Mouse (Mus musculus) hindbrain, embryonic 10.5 days (tissue): ENCODE results near the gene Suclg2. TPM values are rescaled to one million over a fixed set of nuclear protein-coding genes. Genes with fewer than 3 reads are reported as not detected.
A peak's percentile ranks its signal among the peaks of the same experiment; 100 is the strongest.

Experiments
- DNase-seq: peaks from one replicate; pipeline ENCODE4 v3.0.0-alpha.2; 2017; ENCODE audit warnings: low spot score
- H3K27ac ChIP-seq: fragments of 300-500 bp; sonication (generic); 2 replicates; pipeline ENCODE4 v1.5.1; 2016; ENCODE audit warnings: mild to moderate bottlenecking, moderate library complexity
- H3K27me3 ChIP-seq: fragments of 300-500 bp; sonication (generic); 2 replicates; pipeline ENCODE4 v1.6.1; 2016; ENCODE audit warnings: mild to moderate bottlenecking; ENCODE audit not compliant: poor library complexity, insufficient read depth, severe bottlenecking
- H3K36me3 ChIP-seq: fragments of 300-500 bp; sonication (generic); 2 replicates; pipeline ENCODE4 v1.6.1; 2016; ENCODE audit warnings: mild to moderate bottlenecking, moderate library complexity
- H3K4me1 ChIP-seq: fragments of 300-500 bp; sonication (generic); replicated peaks from 2 replicates; pipeline ENCODE4 v1.6.1; 2016; ENCODE audit warnings: mild to moderate bottlenecking
- H3K4me3 ChIP-seq: fragments of 300-500 bp; sonication (generic); 2 replicates; pipeline ENCODE4 v1.5.1; 2016; ENCODE audit warnings: mild to moderate bottlenecking, moderate library complexity
- H3K9me3 ChIP-seq: fragments of 300-500 bp; sonication (generic); 2 replicates; pipeline ENCODE4 v1.6.1; 2016; ENCODE audit warnings: mild to moderate bottlenecking, moderate library complexity
- WGBS: fragments of 180-500 bp; shearing (Covaris S2); methylation state at CpG from one replicate; pipeline ENCODE4 v1.1.7; 2016; 5-methylcytosine and 5-hydroxymethylcytosine counted together
- polyA plus RNA-seq: library from polyadenylated mRNA; unstranded; fragments of >200 nt; fragmentation: Nextera tagmentation; extraction: Ambion mirVana; gene quantifications from 2 replicates; pipeline ENCODE4 v1.2.1, GENCODE M21; 2016

Suclg2 gene
- polyA plus RNA-seq, 1 experiment from 2014 or later: 35.8 TPM

DNA sequence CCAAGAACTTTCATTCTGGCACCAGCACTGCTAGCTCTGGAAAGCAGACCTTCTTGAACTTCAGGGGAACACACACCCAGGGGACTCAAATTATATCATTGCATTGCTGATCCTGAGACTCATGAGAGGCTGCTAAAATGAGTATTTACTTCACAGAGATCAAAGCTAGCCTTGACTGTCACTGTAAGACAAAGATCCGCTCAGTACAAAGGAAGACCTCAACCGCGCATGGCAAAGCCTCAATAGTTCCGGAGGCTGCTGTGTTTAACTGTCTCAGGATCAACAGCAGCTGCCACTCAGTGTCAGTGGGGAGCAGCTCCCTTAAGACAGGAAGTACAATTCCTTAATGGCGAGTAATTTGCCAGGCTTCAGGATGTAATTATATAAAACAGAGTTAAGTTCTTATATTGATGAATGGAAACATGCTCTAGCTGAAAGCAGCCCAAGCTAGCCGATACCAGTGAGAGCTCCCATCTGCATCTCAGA lies 67.2 kb downstream of the Suclg2 start:
- WGBS: 20% methylated on average over 6 of the region's 6 CpGs
- Histone ChIP-seq H3K9me3 (no peaks in the 10 kb centered on the region), H3K27me3 (no peaks in the 10 kb centered on the region), H3K27ac (peak overlapping the region; percentile 72), H3K4me1 (peaks cover 23% of the 10 kb centered on the region), H3K4me3 (no peak overlapping the region), H3K36me3 (0 out of 2 replicates have a peak, but pooled peaks cover 7% of the 10 kb centered on the region)
- DNase-seq: peak; percentile 33

DNA sequence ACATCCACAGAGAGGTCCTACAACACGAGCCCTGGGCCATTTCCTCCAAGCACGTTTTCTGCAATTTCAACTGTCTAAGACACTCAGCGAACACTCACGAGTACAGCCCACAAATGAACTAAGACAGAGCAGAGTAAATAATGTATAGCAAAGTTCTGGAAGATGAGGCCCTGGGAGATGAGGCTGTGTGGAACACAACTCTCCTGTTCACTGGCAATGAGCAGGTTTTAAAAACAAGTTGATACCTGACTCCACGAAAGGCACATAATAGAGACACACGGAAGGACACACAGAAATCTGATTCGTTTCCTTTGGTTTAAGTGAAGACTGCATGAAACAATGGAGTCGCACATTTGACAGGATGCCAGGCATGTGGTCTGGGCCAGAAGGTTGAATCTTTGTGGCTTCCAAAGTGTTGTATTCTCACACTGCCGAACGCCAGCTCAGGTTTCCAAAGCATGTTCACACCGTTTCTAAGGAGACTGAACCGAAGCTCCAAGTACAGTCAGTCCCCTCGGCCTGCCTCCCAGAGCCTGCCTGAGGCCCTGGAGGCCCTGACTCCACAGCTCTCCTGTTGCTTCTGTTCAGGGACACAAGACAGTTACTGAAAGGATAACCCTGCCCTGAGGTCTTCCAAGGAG lies 68.4 kb downstream of the Suclg2 start:
- Histone ChIP-seq H3K36me3 (0 out of 2 replicates have a peak, but pooled peaks cover 7% of the 10 kb centered on the region), H3K27me3 (no peaks in the 10 kb centered on the region), H3K9me3 (no peaks in the 10 kb centered on the region), H3K27ac (peak overlapping the region; percentile 41), H3K4me3 (no peak overlapping the region), H3K4me1 (peaks cover 23% of the 10 kb centered on the region)
- DNase-seq: peak; percentile 34
- 43% methylated on average over 13 of the region's 13 CpGs for WGBS

DNA sequence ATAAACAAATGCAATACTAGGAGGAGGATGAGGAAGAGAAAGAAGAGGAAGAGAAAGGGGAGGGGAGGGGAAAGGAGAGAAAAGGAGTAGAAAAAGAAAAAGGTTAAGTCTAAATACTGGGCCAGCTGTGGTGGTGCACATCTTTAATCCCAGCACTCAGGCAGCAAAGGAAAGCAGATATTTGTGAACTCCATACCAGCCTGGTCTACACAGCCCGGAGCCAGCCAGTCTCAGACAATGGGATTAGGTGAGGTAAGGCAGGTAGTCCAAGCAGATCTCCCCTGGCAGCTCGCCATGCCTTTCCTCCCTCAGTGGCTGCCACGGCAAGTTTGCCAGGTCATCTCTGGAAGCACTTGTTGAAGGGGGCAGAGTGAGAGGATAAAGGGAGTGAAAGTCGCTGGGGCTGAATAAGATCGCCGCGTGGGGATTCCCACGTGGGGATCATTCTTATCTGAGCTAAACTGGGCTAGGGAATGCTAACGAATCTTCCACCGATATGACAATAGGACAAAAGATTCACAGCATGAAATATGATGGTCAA lies 69.4 kb downstream of the Suclg2 start:
- no peaks in the 10 kb centered on the region for H3K9me3 ChIP-seq
- H3K4me1 ChIP-seq: peaks cover 23% of the 10 kb centered on the region
- no peak overlapping the region for H3K27ac ChIP-seq
- no peak for DNase-seq
- 0 out of 2 replicates have a peak, but pooled peaks cover 3% of the 10 kb centered on the region for H3K36me3 ChIP-seq
- 80% methylated on average over 10 of the region's 10 CpGs for WGBS
- no peaks in the 10 kb centered on the region for H3K27me3 ChIP-seq
- H3K4me3 ChIP-seq: no peak overlapping the region

DNA sequence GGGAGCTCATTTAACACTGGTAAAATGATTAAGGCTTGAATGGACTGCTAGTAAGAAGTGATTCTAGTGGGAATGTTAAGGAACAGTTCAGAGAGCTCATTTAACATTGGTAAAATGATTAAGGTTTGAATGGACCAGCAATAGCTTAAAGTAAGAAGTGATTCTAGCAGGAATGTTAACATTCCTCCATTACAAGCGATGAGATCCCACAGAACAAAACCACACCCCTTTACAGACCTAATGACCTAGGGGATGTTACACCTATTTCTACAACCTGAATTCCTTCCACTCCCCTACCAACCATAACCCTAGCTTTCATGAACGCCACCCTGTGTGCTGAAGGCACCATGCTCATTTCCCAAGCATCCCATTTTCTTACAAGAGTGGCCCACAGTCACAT lies 81.2 kb downstream of the Suclg2 start:
- Histone ChIP-seq H3K27ac (no peak overlapping the region), H3K9me3 (no peaks in the 10 kb centered on the region), H3K36me3 (no peaks in the 10 kb centered on the region), H3K27me3 (no peaks in the 10 kb centered on the region), H3K4me1 (no peaks in the 10 kb centered on the region), H3K4me3 (no peak overlapping the region)
- DNase-seq: no peak
- 91% methylated on average over 2 of the region's 2 CpGs for WGBS

DNA sequence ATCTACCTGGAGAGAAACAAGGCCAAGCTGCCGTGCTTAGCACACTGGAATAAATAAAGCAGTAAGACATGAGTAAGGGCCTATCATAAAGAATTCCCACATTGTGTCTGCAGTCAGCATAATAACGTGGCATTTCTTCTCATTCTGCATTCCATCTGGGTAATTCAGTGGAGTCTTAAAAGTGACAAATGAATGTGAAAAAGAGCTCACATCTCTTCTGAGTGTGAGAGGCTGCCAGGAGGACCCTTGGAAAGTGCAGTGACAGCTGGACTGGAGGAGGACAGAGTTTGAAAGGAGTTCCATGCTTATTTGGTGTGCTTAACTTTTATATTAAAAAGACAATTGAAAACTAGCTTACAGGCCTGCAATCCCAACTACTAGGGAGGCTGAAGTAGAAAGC lies 83.2 kb downstream of the Suclg2 start:
- H3K36me3 ChIP-seq: no peaks in the 10 kb centered on the region
- H3K9me3 ChIP-seq: no peaks in the 10 kb centered on the region
- no peak overlapping the region for H3K27ac ChIP-seq
- no peak overlapping the region for H3K4me3 ChIP-seq
- no peaks in the 10 kb centered on the region for H3K4me1 ChIP-seq
- H3K27me3 ChIP-seq: no peaks in the 10 kb centered on the region
- DNase-seq: no peak
- 78% methylated on average over 2 of the region's 2 CpGs for WGBS

DNA sequence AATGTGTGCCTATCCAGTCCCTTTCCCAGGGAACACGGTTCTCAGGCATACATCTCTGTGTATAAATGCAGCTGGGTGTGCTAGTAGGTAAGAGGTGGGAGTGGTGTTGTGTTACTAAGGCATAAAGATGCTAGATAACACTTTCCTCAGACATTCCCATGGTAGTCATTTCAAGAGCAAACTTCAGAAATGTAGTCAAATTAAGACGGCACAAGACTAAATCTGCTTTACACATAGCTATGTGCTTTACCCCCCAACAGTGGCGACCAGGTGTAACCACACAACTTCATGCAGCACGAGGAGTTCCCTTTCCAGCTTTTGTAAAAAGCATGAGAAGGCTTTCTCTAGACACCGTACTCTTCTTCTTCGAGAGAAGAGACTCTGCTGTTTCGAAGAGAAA lies 89.5 kb downstream of the Suclg2 start:
- WGBS: 94% methylated on average over 7 of the region's 7 CpGs
- no peak for DNase-seq

DNA sequence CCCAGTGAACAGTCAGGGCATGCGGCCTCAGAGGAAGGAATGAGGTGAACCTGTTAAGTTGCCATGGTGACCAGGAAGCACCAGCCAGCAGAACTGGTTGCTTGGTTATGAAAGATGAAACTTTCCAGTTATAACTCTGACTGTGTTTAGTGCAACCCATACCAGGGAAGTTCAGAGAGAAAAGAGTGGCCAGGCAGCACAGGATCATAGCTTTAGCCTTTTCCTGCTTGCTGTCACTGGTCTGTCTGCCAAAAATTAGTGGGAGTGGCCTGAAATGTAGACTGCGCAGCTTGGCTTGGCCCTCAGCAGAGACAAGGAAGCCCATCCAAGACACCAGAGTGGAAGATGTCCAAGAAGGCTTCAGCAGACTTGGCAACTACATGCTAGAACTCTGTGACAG lies 96.8 kb downstream of the Suclg2 start:
- 89% methylated on average over 2 of the region's 2 CpGs for WGBS
- no peaks in the 10 kb centered on the region for H3K36me3 ChIP-seq
- no peaks in the 10 kb centered on the region for H3K4me1 ChIP-seq
- no peak for DNase-seq
- no peak overlapping the region for H3K27ac ChIP-seq
- H3K9me3 ChIP-seq: no peaks in the 10 kb centered on the region
- H3K4me3 ChIP-seq: no peak overlapping the region
- no peaks in the 10 kb centered on the region for H3K27me3 ChIP-seq

More for the DNA sequence above, 89.5 kb downstream of the Suclg2 start:
- Histone ChIP-seq H3K4me1 (no peaks in the 10 kb centered on the region), H3K27ac (no peak overlapping the region), H3K9me3 (no peaks in the 10 kb centered on the region), H3K27me3 (no peaks in the 10 kb centered on the region), H3K36me3 (no peaks in the 10 kb centered on the region), H3K4me3 (no peak overlapping the region)

DNA sequence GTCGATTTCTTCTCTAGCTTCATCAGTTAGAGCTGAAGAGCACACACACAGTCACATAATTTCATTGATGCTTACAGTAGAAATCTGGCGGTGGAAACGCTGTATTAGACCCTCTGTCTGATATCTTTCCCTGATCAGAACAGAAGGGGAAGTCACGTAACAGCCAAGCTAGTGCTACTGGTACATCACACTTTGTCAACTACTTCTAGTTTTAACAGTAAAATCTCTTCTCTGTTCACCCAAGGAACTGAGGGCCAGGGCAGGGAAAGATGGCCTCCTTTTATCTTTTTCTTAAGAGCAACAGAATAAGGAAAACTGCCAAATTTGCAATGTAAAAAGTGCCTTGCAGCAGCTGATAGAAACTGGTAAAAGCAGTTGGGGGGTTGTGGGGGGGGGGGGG lies 97.8 kb downstream of the Suclg2 start:
- DNase-seq: no peak
- H3K9me3 ChIP-seq: no peaks in the 10 kb centered on the region
- WGBS: 86% methylated on average over 4 of the region's 4 CpGs
- no peak overlapping the region for H3K4me3 ChIP-seq
- H3K27me3 ChIP-seq: no peaks in the 10 kb centered on the region
- no peak overlapping the region for H3K27ac ChIP-seq
- H3K4me1 ChIP-seq: no peaks in the 10 kb centered on the region
- no peaks in the 10 kb centered on the region for H3K36me3 ChIP-seq

DNA sequence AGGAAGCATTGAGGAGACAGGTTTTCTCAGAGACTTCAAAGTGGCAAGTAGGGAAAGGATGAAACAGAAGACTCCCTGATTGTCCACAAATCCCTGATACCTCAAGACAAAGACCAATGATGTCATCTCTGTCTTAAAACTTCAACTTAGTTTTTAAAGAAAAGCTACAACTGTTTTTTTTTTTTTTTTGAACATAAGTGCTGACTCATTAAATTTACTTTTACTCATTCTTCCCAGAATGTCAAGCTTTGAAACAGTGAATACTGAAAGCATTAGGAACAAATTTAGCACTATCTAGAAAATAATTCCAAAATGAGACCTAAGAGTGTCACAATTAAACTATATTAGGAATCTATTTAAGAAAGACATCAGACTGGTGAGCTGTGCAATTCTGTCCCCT lies 98.8 kb downstream of the Suclg2 start:
- Histone ChIP-seq H3K27ac (no peak overlapping the region), H3K36me3 (no peaks in the 10 kb centered on the region), H3K27me3 (no peaks in the 10 kb centered on the region), H3K9me3 (no peaks in the 10 kb centered on the region), H3K4me1 (no peaks in the 10 kb centered on the region), H3K4me3 (no peak overlapping the region)
- DNase-seq: no peak

DNA sequence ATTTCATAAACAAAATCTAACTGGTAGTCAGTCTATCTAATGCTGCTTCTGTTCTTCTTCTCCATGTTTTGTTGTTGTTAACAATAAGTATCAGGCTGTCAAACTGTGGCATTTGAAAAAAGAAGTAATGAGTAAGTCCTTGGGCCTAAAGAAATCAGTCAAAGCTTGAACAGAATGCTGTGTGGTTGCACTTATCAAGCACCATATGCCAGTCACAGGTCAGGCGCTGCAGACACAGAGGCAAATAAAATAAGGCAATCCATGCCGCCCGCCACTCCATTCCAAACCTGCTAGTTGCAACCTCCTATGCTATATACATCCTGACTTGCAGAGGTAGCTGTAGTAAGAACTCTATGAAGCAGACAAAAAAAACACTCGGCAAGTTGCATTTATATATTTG lies 100.2 kb downstream of the Suclg2 start:
- 92% methylated on average over 4 of the region's 4 CpGs for WGBS
- no peak for DNase-seq
- H3K9me3 ChIP-seq: no peaks in the 10 kb centered on the region

DNA sequence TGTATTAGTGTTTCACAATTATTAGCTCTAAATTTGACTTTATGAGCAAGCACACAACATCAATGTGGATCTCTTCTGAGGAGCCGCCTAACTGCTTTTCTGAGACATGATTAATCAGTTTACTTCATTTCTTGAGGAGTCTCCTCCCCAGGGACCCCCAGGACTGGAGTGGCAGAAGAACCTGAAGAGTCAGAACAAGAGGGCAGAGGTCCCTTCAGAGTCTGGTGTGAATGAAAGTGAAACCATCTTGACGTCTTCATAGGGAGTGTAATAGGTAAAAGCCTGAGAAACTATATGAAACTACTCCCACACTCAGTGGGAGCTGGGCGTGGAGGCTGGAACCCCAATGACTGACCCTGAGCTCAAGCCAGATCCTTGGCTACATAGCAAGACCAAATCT lies 105.4 kb downstream of the Suclg2 start:
- Histone ChIP-seq H3K4me1 (no peaks in the 10 kb centered on the region), H3K9me3 (no peaks in the 10 kb centered on the region), H3K36me3 (no peaks in the 10 kb centered on the region), H3K27me3 (no peaks in the 10 kb centered on the region), H3K4me3 (no peak overlapping the region), H3K27ac (no peak overlapping the region)
- WGBS: 83% methylated on average over 3 of the region's 3 CpGs
- DNase-seq: no peak

More for the DNA sequence above, 100.2 kb downstream of the Suclg2 start:
- H3K27ac ChIP-seq: no peak overlapping the region
- H3K4me3 ChIP-seq: no peak overlapping the region
- H3K36me3 ChIP-seq: no peaks in the 10 kb centered on the region
- no peaks in the 10 kb centered on the region for H3K27me3 ChIP-seq
- H3K4me1 ChIP-seq: no peaks in the 10 kb centered on the region

DNA sequence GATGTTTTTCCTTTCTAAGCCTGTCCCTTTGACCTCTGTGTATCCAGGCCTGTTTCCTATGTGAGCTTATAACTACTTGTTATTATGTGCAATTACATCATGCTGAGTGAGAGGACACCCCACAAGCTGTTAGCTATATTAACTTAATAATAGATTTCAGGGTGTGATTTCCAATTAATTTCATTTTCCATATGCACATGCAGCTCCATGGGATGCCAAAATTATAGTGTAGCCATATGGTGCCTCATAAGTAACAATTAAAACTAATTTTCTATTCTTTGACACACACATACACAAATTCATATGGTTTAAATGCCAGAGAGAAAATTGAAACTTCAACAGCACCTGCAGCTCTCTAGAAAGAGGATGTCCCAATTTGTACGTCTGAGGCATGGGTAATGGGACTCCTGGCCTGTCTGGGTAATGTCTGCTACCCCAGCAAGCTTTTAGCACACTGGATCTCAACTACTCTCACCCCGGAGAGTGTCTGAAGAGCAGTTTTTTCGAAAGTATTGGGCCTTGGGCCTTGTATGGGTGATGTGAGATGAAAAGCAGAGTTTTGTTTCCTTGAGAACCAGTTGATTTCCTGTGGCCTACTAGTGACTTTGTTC lies 106.1 kb downstream of the Suclg2 start:
- Histone ChIP-seq H3K27ac (no peak overlapping the region), H3K4me3 (no peak overlapping the region), H3K27me3 (no peaks in the 10 kb centered on the region), H3K36me3 (no peaks in the 10 kb centered on the region), H3K4me1 (no peaks in the 10 kb centered on the region), H3K9me3 (no peaks in the 10 kb centered on the region)
- no peak for DNase-seq
- WGBS: 80% methylated on average over 3 of the region's 3 CpGs

DNA sequence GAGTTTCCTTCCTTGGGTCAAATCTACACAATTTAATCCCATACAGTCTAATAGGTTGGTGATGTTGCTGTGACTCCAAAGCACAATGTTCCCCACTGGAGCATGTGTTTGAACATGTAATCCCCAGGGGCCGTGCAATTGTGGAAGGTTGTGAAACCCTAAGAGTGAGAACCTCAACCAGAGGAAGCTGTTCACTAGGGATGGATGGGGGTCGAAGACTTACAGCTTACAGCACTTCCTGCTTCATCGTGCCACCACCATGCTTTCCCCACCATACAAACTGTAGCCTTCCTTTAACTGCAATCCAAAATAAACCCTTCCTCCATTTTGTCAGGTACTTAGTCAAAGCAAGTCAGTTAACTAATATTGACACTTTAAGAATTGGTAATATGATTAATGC lies 107.5 kb downstream of the Suclg2 start:
- H3K27me3 ChIP-seq: no peaks in the 10 kb centered on the region
- H3K9me3 ChIP-seq: no peaks in the 10 kb centered on the region
- H3K4me1 ChIP-seq: no peaks in the 10 kb centered on the region
- 90% methylated on average over 3 of the region's 3 CpGs for WGBS
- DNase-seq: no peak
- H3K27ac ChIP-seq: no peak overlapping the region
- H3K4me3 ChIP-seq: no peak overlapping the region
- no peaks in the 10 kb centered on the region for H3K36me3 ChIP-seq
